Mouse (Mus musculus) cortical plate, adult 2 months (tissue): ENCODE results near the gene Robo4.

Experiments
- CTCF ChIP-seq: fragments of 200-500 bp; IDR thresholded peaks from 2 replicates; pipeline ENCODE4 v1.5.1; 2011; ENCODE audit warnings: mild to moderate bottlenecking, control low read depth, low read length; ENCODE audit not compliant: insufficient read depth; ENCODE audit errors: extremely low read depth
- POLR2A ChIP-seq: fragments of 200-500 bp; IDR thresholded peaks from 2 replicates; pipeline ENCODE4 v1.6.1; 2011; ENCODE audit warnings: mild to moderate bottlenecking, low read length, control low read depth; ENCODE audit not compliant: insufficient read depth; ENCODE audit errors: extremely low read depth

DNA sequence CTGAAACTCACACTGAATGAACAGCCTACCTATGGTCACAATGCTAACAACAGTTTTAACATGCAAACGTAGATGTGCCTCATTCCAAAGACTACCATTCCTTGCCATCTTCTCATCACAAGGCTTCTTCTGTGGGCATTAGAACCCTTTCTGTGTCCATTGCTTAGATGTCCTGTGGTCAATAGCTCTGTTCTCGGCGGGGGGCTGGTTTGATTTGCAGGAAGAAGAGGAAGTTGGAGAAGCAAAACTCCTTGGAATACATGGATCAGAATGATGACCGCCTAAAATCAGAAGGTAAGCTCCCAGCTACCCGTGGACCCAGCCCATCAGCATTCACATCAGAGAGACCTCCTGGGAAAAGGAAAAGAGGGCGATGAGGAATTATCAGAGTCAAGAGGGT, 18.5 kb upstream of the Robo4 start:
- TF ChIP-seq POLR2A, result no peak
- no peak for TF ChIP-seq CTCF
